Mouse (Mus musculus) cerebellum, adult 2 months (tissue): ENCODE measurements around the gene Spc25. TPM values are rescaled to one million over a fixed set of nuclear protein-coding genes. Genes with fewer than 3 reads are reported as not detected.

Experiments
- DNase-seq, 2 experiments: peaks; one replicate each; pipeline ENCODE4 v3.0.0; 2021
- H3K27ac ChIP-seq: fragments of 200-500 bp; 2 replicates; pipeline ENCODE4 v1.5.1; 2012; ENCODE audit warnings: low read length, control low read depth, inconsistent platforms; ENCODE audit not compliant: insufficient read depth
- H3K27me3 ChIP-seq: fragments of 200-500 bp; 2 replicates; pipeline ENCODE4 v1.6.1; 2012; ENCODE audit warnings: inconsistent platforms, mild to moderate bottlenecking, low read length, moderate library complexity; ENCODE audit not compliant: control insufficient read depth, insufficient read depth
- H3K4me1 ChIP-seq: fragments of 200-500 bp; 2 replicates; pipeline ENCODE4 v1.6.1; 2011; ENCODE audit warnings: low read length; ENCODE audit not compliant: control insufficient read depth, insufficient read depth
- H3K4me3 ChIP-seq: fragments of 200-500 bp; replicated peaks from 2 replicates; pipeline ENCODE3; 2011; ENCODE audit warnings: mild to moderate bottlenecking, low read depth, low read length, control low read depth; ENCODE audit not compliant: insufficient read depth
- CTCF ChIP-seq: fragments of 200-500 bp; IDR thresholded peaks from 2 replicates; pipeline ENCODE4 v1.5.1; 2011; ENCODE audit warnings: low read depth, mild to moderate bottlenecking, control low read depth, low read length, moderate library complexity, borderline replicate concordance; ENCODE audit not compliant: insufficient read depth
- POLR2A ChIP-seq: fragments of 200-500 bp; IDR thresholded peaks from 2 replicates; pipeline ENCODE4 v1.6.1; 2011; ENCODE audit warnings: low read length, control low read depth, borderline replicate concordance; ENCODE audit not compliant: insufficient read depth
- WGBS: fragments of 180-500 bp; shearing (Covaris S2); methylation state at CpG from one replicate; pipeline ENCODE4 v1.1.7; 2018; 5-methylcytosine and 5-hydroxymethylcytosine counted together
- polyA plus RNA-seq: library from polyadenylated mRNA; depleted of rRNA; stranded (reverse); fragments of >200 nt; gene quantifications from 2 replicates; pipeline ENCODE4 v1.2.3, GENCODE M21; 2012; rRNA removed

Spc25 gene
- polyA plus RNA-seq, 1 experiment = 0.49 TPM

- H3K4me1 ChIP-seq = no peaks in the 10 kb centered on the region
- no peak for TF ChIP-seq CTCF
- TF ChIP-seq POLR2A = no peak
- no peak for DNase-seq
- no peak overlapping the region for H3K4me3 ChIP-seq
- H3K27ac ChIP-seq = no peak overlapping the region
- WGBS = 58% methylated on average over 5 of the region's 5 CpGs
- no peaks in the 10 kb centered on the region for H3K27me3 ChIP-seq
These were observed 30.7 kb downstream of the Spc25 start for GRCm38 (mm10) chr2:69175296-69175695.

- no peak for TF ChIP-seq CTCF
- TF ChIP-seq POLR2A = no peak
- no peak overlapping the region for H3K27ac ChIP-seq
- H3K4me1 ChIP-seq = no peaks in the 10 kb centered on the region
- no peak for DNase-seq
- 72% methylated on average over 9 of the region's 9 CpGs for WGBS
- no peaks in the 10 kb centered on the region for H3K27me3 ChIP-seq
- H3K4me3 ChIP-seq = no peak overlapping the region
These were observed 35.5 kb downstream of the Spc25 start for GRCm38 (mm10) chr2:69170395-69171077.

- no peak overlapping the region for H3K27ac ChIP-seq
- no peak overlapping the region for H3K4me3 ChIP-seq
- DNase-seq = no peak
- no peaks in the 10 kb centered on the region for H3K27me3 ChIP-seq
- H3K4me1 ChIP-seq = no peaks in the 10 kb centered on the region
- TF ChIP-seq POLR2A (no peak), CTCF (no peak)
These were observed 47.1 kb downstream of the Spc25 start for GRCm38 (mm10) chr2:69158907-69159306.

DNA sequence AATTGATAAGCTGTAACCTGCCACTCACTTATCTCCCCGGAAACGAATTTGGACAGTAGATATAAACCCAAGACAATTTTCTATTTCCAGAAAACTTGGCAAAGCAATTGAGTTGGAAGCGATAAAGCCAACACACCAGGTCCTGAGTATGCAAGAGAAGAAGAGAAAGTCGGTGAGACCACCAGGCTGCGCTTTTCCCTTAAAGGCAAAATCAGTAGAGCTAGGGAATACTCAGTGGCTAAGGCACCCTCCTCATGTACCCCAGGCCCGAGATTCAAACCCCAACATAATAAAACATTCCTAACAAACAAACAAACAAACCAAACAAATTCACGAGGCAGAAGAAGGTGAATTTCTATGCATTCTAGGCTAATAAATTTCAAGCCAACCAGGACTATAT is 49.7 kb downstream of the Spc25 start:
- Histone ChIP-seq H3K27ac (no peak overlapping the region), H3K27me3 (no peaks in the 10 kb centered on the region), H3K4me1 (no peaks in the 10 kb centered on the region), H3K4me3 (no peak overlapping the region)
- no peak for TF ChIP-seq POLR2A
- no peak for TF ChIP-seq CTCF
- WGBS = 70% methylated on average over 7 of the region's 7 CpGs
- no peak for DNase-seq

- Histone ChIP-seq H3K27ac (no peak overlapping the region), H3K4me1 (no peaks in the 10 kb centered on the region), H3K4me3 (no peak overlapping the region), H3K27me3 (no peaks in the 10 kb centered on the region)
- TF ChIP-seq CTCF (no peak), POLR2A (no peak)
- DNase-seq = no peak
- WGBS = 77% methylated on average over 3 of the region's 3 CpGs
These were observed 50.1 kb downstream of the Spc25 start for GRCm38 (mm10) chr2:69155861-69156260.

DNA sequence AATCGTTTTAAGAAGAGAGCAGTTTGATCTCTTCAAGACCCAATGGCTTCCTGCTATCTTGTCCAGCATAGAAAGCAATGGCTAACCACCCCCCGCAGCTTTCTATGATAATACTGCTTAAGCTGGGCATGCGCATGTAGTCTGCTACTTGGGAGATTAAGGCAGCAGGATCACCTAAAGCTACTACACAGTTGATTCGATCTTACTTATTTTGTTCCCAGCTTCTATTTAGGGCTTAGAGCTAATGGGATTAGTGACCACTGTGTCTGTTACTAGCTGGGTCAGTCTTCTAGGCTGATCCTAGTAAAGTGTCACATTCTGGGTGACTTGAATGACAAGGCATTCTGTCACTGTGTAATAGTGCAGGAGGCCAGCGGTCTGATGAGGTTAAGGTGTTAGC is 55.2 kb downstream of the Spc25 start:
- no peak for DNase-seq
- Histone ChIP-seq H3K27me3 (no peaks in the 10 kb centered on the region), H3K4me1 (no peaks in the 10 kb centered on the region), H3K27ac (no peak overlapping the region), H3K4me3 (no peak overlapping the region)
- TF ChIP-seq POLR2A = no peak
- TF ChIP-seq CTCF = no peak
- WGBS = 60% methylated on average over 5 of the region's 5 CpGs

- TF ChIP-seq POLR2A = no peak
- TF ChIP-seq CTCF = no peak
- H3K4me3 ChIP-seq = no peak overlapping the region
- DNase-seq = no peak
These were observed 56.8 kb downstream of the Spc25 start for GRCm38 (mm10) chr2:69149154-69149553.

DNA sequence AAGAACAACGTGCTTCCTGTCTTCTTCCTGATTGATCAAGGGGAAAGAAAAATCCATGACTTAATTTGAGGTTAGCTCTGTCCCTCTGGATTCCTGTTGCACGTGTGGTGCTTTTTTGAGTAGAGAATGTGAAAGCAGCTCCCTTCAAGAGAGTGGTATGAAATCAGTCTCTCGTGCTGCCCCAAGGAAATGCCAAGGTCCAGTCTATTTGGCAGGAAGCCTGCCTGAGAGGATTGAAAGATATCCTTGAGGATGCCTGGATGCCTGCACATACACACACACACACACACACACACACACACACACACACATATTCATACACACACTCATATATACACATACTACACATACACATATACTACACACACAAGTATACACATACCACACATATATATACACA is 57.3 kb downstream of the Spc25 start:
- no peak for DNase-seq
- TF ChIP-seq POLR2A (no peak), CTCF (no peak)
- no peak overlapping the region for H3K27ac ChIP-seq
- WGBS = 57% methylated on average over 3 of the region's 3 CpGs
- H3K4me1 ChIP-seq = no peaks in the 10 kb centered on the region
- H3K27me3 ChIP-seq = no peaks in the 10 kb centered on the region
- H3K4me3 ChIP-seq = no peak overlapping the region

More at GRCm38 (mm10) chr2:69149154-69149553, 56.8 kb downstream of the Spc25 start:
- 77% methylated on average over 10 of the region's 10 CpGs for WGBS
- no peak overlapping the region for H3K27ac ChIP-seq
- H3K27me3 ChIP-seq = no peaks in the 10 kb centered on the region
- no peaks in the 10 kb centered on the region for H3K4me1 ChIP-seq

Other genes starting within 250 kb of the Spc25 start
- gene Nostrin, start 70.4 kb downstream of the Spc25 start, polyA plus RNA-seq = 3.5 and 3.9 TPM in 2 replicates
- not detected in 2 replicates for gene G6pc2, start 4.9 kb upstream of the Spc25 start, polyA plus RNA-seq
- 0.06 TPM in 1 of 2 replicates, not detected in the other for gene Abcb11, start 136.4 kb upstream of the Spc25 start, polyA plus RNA-seq
- gene Dhrs9, start 174.3 kb upstream of the Spc25 start, polyA plus RNA-seq = not detected in 2 replicates